Mouse (Mus musculus): ENCODE results near the gene Unc79.

The Unc79 gene

GRCm38 (mm10) chr12:103202592-103203544, 254.2 kb downstream of the Unc79 start:
- DNase-seq (ENCODE audit: low read depth, low spot score): no peak

GRCm38 (mm10) chr12:103205561-103205960, 256.9 kb downstream of the Unc79 start:
- no peak for DNase-seq (ENCODE audit: low read depth, low spot score)

GRCm38 (mm10) chr12:103209581-103209980, 260.9 kb downstream of the Unc79 start:
- no peak for DNase-seq (ENCODE audit: low read depth, low spot score)

- no peak for DNase-seq (ENCODE audit: low read depth, low spot score)
These were observed 262.4 kb downstream of the Unc79 start for GRCm38 (mm10) chr12:103211078-103211477.

GRCm38 (mm10) chr12:103213591-103213990, 264.9 kb downstream of the Unc79 start:
- no peak for DNase-seq (ENCODE audit: low read depth, low spot score)

GRCm38 (mm10) chr12:103214270-103214669, 265.6 kb downstream of the Unc79 start:
- DNase-seq (ENCODE audit: low read depth, low spot score): no peak

GRCm38 (mm10) chr12:103214797-103215196, 266.1 kb downstream of the Unc79 start:
- DNase-seq (ENCODE audit: low read depth, low spot score): no peak

GRCm38 (mm10) chr12:103215877-103216610, 267.4 kb downstream of the Unc79 start:
- DNase-seq (ENCODE audit: low read depth, low spot score): no peak

- DNase-seq (ENCODE audit: low read depth, low spot score): no peak
These were observed 275.0 kb downstream of the Unc79 start for GRCm38 (mm10) chr12:103223671-103224070.

- no peak for DNase-seq (ENCODE audit: low read depth, low spot score)
These were observed 277.5 kb downstream of the Unc79 start for GRCm38 (mm10) chr12:103226121-103226520.

GRCm38 (mm10) chr12:103229058-103229457, 280.4 kb downstream of the Unc79 start:
- no peak for DNase-seq (ENCODE audit: low read depth, low spot score)
